Mouse (Mus musculus) heart, embryonic 12.5 days (tissue): Measurements from ENCODE around the gene Hpcal1. TPM values are rescaled to one million over a fixed set of nuclear protein-coding genes. Genes with fewer than 3 reads are reported as not detected.

Source experiments
- ATAC-seq: fragments of 200-750 bp; cut with Nextera tagmentation; 2 replicates; pipeline ENCODE4 v1.8.0; 2017; ENCODE audit warnings: moderate TSS enrichment, moderate library complexity; ENCODE audit not compliant: insufficient number of reproducible peaks, low FRiP score
- H3K27ac ChIP-seq: fragments of 300-500 bp; sonication (generic); 2 replicates; pipeline ENCODE4 v1.5.1; 2016; ENCODE audit warnings: mild to moderate bottlenecking, moderate library complexity; ENCODE audit not compliant: poor library complexity, severe bottlenecking
- H3K27me3 ChIP-seq: fragments of 300-500 bp; sonication (generic); replicated peaks from 2 replicates; pipeline ENCODE4 v1.6.1; 2016; ENCODE audit warnings: mild to moderate bottlenecking, moderate library complexity
- H3K36me3 ChIP-seq: fragments of 300-500 bp; sonication (generic); 2 replicates; pipeline ENCODE4 v1.6.1; 2016; ENCODE audit warnings: mild to moderate bottlenecking, moderate library complexity
- H3K4me1 ChIP-seq: fragments of 300-500 bp; sonication (generic); replicated peaks from 2 replicates; pipeline ENCODE4 v1.6.1; 2016; ENCODE audit warnings: mild to moderate bottlenecking
- H3K4me2 ChIP-seq: fragments of 300-500 bp; sonication (generic); 2 replicates; pipeline ENCODE4 v1.6.1; 2016; ENCODE audit warnings: mild to moderate bottlenecking, moderate library complexity
- H3K4me3 ChIP-seq: fragments of 300-500 bp; sonication (generic); 2 replicates; pipeline ENCODE4 v1.5.1; 2016; ENCODE audit warnings: mild to moderate bottlenecking
- H3K9ac ChIP-seq: fragments of 300-500 bp; sonication (generic); 2 replicates; pipeline ENCODE4 v1.6.1; 2016; ENCODE audit warnings: mild to moderate bottlenecking, moderate library complexity
- H3K9me3 ChIP-seq: fragments of 300-500 bp; sonication (generic); replicated peaks from 2 replicates; pipeline ENCODE4 v1.6.1; 2016; ENCODE audit warnings: mild to moderate bottlenecking, moderate library complexity
- WGBS: fragments of 180-500 bp; shearing (Covaris S2); methylation state at CpG from one replicate; pipeline ENCODE4 v1.1.7; 2016; 5-methylcytosine and 5-hydroxymethylcytosine counted together
- polyA plus RNA-seq: library from polyadenylated mRNA; unstranded; fragments of >200 nt; fragmentation: Nextera tagmentation; extraction: Ambion mirVana; gene quantifications from 2 replicates; pipeline ENCODE4 v1.2.1, GENCODE M21; 2016

Hpcal1 gene
- polyA plus RNA-seq, 1 experiment from 2014 or later: 19.9 TPM

- no peaks in the 10 kb centered on the region for H3K36me3 ChIP-seq
- no peak overlapping the region for H3K4me2 ChIP-seq
- H3K9me3 ChIP-seq: no peaks in the 10 kb centered on the region
- H3K27me3 ChIP-seq: no peaks in the 10 kb centered on the region
- no peak overlapping the region for H3K27ac ChIP-seq
- no peak overlapping the region for H3K4me3 ChIP-seq
- no peak overlapping the region for H3K9ac ChIP-seq
- 80% methylated on average over 13 of the region's 13 CpGs for WGBS
- ATAC-seq: no peak
- H3K4me1 ChIP-seq: peaks cover 61% of the 10 kb centered on the region
These were observed 38.7 kb downstream of the Hpcal1 start for GRCm38 (mm10) chr12:17729211-17729900.

- 74% methylated on average over 7 of the region's 7 CpGs for WGBS
- no peak overlapping the region for H3K9ac ChIP-seq
- ATAC-seq: no peak
- H3K27ac ChIP-seq: no peak overlapping the region
- H3K9me3 ChIP-seq: no peaks in the 10 kb centered on the region
- H3K36me3 ChIP-seq: no peaks in the 10 kb centered on the region
- H3K27me3 ChIP-seq: no peaks in the 10 kb centered on the region
- no peak overlapping the region for H3K4me3 ChIP-seq
- H3K4me1 ChIP-seq: peaks cover 47% of the 10 kb centered on the region
- no peak overlapping the region for H3K4me2 ChIP-seq
These were observed 41.4 kb downstream of the Hpcal1 start for GRCm38 (mm10) chr12:17732006-17732405.

GRCm38 (mm10) chr12:17732546-17732945 is 41.9 kb downstream of the Hpcal1 start:
- no peaks in the 10 kb centered on the region for H3K9me3 ChIP-seq
- H3K4me3 ChIP-seq: no peak overlapping the region
- no peaks in the 10 kb centered on the region for H3K27me3 ChIP-seq
- no peak for ATAC-seq
- H3K4me1 ChIP-seq: peaks cover 48% of the 10 kb centered on the region
- no peak overlapping the region for H3K4me2 ChIP-seq
- H3K27ac ChIP-seq: no peak overlapping the region
- H3K9ac ChIP-seq: no peak overlapping the region
- no peaks in the 10 kb centered on the region for H3K36me3 ChIP-seq
- WGBS: 68% methylated on average over 4 of the region's 4 CpGs

GRCm38 (mm10) chr12:17733114-17733904 is 42.7 kb downstream of the Hpcal1 start:
- H3K27me3 ChIP-seq: no peaks in the 10 kb centered on the region
- H3K9me3 ChIP-seq: no peaks in the 10 kb centered on the region
- H3K9ac ChIP-seq: no peak overlapping the region
- H3K4me2 ChIP-seq: no peak overlapping the region
- no peak overlapping the region for H3K4me3 ChIP-seq
- H3K27ac ChIP-seq: peak overlapping the region; percentile 8; the same call in 1 of the 2 replicates
- ATAC-seq: no peak
- H3K4me1 ChIP-seq: peaks cover 44% of the 10 kb centered on the region
- no peaks in the 10 kb centered on the region for H3K36me3 ChIP-seq
- 46% methylated on average over 6 of the region's 6 CpGs for WGBS

- Histone ChIP-seq H3K4me1 (peaks cover 40% of the 10 kb centered on the region), H3K4me3 (no peak overlapping the region), H3K9me3 (no peaks in the 10 kb centered on the region), H3K27ac (no peak overlapping the region), H3K4me2 (no peak overlapping the region), H3K27me3 (no peaks in the 10 kb centered on the region), H3K9ac (no peak overlapping the region), H3K36me3 (no peaks in the 10 kb centered on the region)
- ATAC-seq: no peak
- 84% methylated on average over 6 of the region's 6 CpGs for WGBS
These were observed 45.7 kb downstream of the Hpcal1 start for GRCm38 (mm10) chr12:17736396-17736795.

- 62% methylated on average over 10 of the region's 10 CpGs for WGBS
- no peak overlapping the region for H3K9ac ChIP-seq
- no peaks in the 10 kb centered on the region for H3K27me3 ChIP-seq
- no peak overlapping the region for H3K4me2 ChIP-seq
- H3K9me3 ChIP-seq: no peaks in the 10 kb centered on the region
- H3K27ac ChIP-seq: no peak overlapping the region
- no peak for ATAC-seq
- H3K4me3 ChIP-seq: no peak overlapping the region
- no peaks in the 10 kb centered on the region for H3K36me3 ChIP-seq
- peaks cover 46% of the 10 kb centered on the region for H3K4me1 ChIP-seq
These were observed 46.4 kb downstream of the Hpcal1 start for GRCm38 (mm10) chr12:17736859-17737577.

- H3K4me3 ChIP-seq: no peak overlapping the region
- H3K27me3 ChIP-seq: no peaks in the 10 kb centered on the region
- no peaks in the 10 kb centered on the region for H3K9me3 ChIP-seq
- H3K4me2 ChIP-seq: no peak overlapping the region
- no peaks in the 10 kb centered on the region for H3K36me3 ChIP-seq
- ATAC-seq: no peak
- H3K9ac ChIP-seq: no peak overlapping the region
- 78% methylated on average over 3 of the region's 3 CpGs for WGBS
- H3K27ac ChIP-seq: no peak overlapping the region
- H3K4me1 ChIP-seq: peaks cover 50% of the 10 kb centered on the region
These were observed 47.2 kb downstream of the Hpcal1 start for GRCm38 (mm10) chr12:17737808-17738207.

- H3K4me2 ChIP-seq: no peak overlapping the region
- ATAC-seq: no peak
- H3K27ac ChIP-seq: no peak overlapping the region
- H3K4me1 ChIP-seq: peaks cover 50% of the 10 kb centered on the region
- 55% methylated on average over 6 of the region's 6 CpGs for WGBS
- no peaks in the 10 kb centered on the region for H3K36me3 ChIP-seq
- H3K9me3 ChIP-seq: no peaks in the 10 kb centered on the region
- H3K27me3 ChIP-seq: no peaks in the 10 kb centered on the region
- no peak overlapping the region for H3K9ac ChIP-seq
- no peak overlapping the region for H3K4me3 ChIP-seq
These were observed 47.8 kb downstream of the Hpcal1 start for GRCm38 (mm10) chr12:17738473-17738872.

- no peak for ATAC-seq
- Histone ChIP-seq H3K4me2 (no peak overlapping the region), H3K27ac (no peak overlapping the region), H3K9ac (no peak overlapping the region), H3K9me3 (no peaks in the 10 kb centered on the region), H3K36me3 (no peaks in the 10 kb centered on the region), H3K4me1 (peaks cover 42% of the 10 kb centered on the region), H3K4me3 (no peak overlapping the region), H3K27me3 (0 out of 2 replicates have a peak, but pooled peaks cover 5% of the 10 kb centered on the region)
- 78% methylated on average over 1 of the region's 1 CpGs for WGBS
These were observed 49.6 kb downstream of the Hpcal1 start for GRCm38 (mm10) chr12:17740226-17740625.

GRCm38 (mm10) chr12:17741637-17742364 is 51.1 kb downstream of the Hpcal1 start:
- Histone ChIP-seq H3K9ac (no peak overlapping the region), H3K27me3 (0 out of 2 replicates have a peak, but pooled peaks cover 6% of the 10 kb centered on the region), H3K4me2 (no peak overlapping the region), H3K9me3 (no peaks in the 10 kb centered on the region), H3K4me1 (peaks cover 54% of the 10 kb centered on the region), H3K36me3 (no peaks in the 10 kb centered on the region), H3K4me3 (no peak overlapping the region), H3K27ac (no peak overlapping the region)
- ATAC-seq: no peak
- 75% methylated on average over 17 of the region's 17 CpGs for WGBS
